Mouse (Mus musculus): ENCODE measurements around the gene Fsd1.

Fsd1 gene

DNA sequence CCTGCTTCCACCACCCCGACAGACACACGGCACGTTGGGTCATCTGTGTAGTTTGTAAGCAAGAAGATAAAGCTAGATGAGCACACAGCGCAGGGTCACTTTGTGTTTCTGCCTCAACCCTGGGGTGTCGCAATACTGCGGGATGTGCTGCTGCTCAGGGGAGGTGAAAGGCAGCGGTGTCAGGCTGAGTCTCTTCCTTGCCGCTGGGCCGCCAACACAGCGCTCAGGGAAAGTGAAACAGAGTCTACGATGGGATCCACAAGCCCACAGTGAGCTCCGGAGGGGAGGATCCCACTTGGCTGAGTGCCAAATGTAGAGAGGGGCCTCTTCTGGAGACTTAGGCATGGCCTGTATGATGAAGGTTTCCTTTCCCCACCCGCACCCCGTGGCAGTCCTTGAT lies 23.1 kb upstream of the Fsd1 start:
- no peak for DNase-seq (ENCODE audit: low read depth)

DNA sequence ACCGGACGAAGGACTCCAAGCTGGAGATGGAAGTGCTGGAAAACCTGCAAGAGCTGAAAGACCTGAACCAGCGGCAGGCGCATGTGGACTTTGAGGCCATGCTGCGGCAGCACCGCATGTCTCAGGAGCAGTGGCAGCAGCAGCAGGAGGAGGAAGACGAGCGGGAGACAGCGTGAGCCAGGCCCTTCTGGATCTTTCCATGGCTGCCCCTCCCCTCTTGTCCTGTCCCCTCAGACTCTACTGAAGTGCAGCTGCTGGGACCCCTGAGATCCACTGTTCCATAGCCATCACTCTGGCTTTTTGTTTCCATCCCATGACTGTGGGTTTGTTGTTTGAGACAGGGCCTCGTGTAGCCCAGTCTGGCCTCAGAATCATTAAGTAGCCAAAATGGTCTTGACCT lies 21.8 kb upstream of the Fsd1 start:
- DNase-seq (ENCODE audit: low read depth), result no peak

DNA sequence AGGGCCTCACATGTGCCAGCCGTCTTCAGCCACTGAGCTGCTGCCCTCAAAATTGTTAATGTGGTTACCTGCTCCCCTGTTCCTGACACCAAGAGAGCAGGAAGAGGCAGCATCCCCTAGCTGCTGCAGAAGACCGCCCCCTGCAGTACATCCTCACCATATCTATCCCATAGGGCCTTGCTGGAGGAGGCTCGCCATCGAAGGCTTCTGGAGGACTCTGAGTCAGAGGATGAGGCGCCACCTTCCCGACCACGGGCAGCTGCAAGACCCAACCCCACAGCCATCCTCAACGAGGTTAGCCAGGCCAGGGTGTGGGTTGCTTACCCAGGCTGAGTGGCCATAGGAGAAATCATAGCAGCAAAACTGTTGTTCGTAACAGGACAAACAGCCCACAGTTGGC lies 21.3 kb upstream of the Fsd1 start:
- DNase-seq (ENCODE audit: low read depth), result no peak

DNA sequence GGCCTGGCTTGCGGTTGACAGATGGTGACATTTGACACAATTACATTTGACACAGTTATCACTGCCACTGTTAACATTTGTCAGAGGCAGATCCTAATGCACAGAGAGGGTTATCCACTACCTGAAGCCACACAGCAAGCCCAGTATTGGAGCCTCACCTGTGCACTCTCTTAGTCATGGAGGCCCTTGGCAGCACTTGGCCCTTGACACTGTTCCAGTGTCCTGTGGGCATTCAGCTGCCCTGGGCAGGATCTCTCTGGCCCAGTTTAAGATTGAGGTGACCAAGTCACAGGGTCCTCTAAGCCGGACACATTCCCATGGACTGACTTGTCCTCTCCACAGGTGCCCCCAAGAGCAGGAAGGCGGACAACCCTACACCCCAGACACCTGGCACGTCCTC lies 19.1 kb upstream of the Fsd1 start:
- no peak for DNase-seq (ENCODE audit: low read depth)

DNA sequence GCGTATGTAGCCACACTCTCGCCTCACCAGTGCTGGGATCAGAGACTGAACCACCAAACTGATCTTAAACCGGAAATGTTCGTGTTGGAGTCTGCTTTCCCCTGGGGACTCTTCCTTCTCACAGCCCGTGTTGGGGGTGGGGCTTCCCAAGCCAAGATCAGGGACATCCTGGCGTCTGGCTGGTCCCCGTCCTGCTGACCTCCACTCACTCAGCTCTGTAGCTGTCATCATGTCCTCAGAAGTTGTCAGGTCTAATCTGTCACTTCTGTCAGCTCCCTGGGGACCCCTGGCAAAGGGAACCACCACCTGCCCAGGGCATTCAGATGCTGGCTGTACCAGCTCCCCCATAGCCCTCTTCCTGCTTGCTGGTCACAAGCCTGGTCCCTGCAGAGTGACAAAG lies 18.1 kb upstream of the Fsd1 start:
- DNase-seq (ENCODE audit: low read depth), result no peak

DNA sequence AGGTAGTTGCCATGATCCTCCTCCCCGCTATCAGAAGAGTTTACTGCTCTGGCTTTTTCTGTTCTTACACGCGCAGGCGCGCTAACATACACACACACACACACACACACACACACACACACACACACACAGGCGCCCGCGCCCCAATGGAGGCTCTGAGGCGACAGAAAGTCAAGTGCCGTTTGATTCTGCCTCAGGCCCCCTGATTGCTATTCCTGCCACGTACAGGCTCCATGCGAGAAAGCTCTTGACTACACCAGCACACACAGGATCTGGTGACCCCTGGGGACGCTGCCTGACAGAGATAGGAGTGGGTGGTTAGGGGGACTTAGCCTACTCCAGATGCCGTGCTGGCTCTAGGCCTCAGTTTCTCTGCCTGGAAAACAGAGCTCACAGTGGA lies 16.7 kb upstream of the Fsd1 start:
- no peak for DNase-seq (ENCODE audit: low read depth)

DNA sequence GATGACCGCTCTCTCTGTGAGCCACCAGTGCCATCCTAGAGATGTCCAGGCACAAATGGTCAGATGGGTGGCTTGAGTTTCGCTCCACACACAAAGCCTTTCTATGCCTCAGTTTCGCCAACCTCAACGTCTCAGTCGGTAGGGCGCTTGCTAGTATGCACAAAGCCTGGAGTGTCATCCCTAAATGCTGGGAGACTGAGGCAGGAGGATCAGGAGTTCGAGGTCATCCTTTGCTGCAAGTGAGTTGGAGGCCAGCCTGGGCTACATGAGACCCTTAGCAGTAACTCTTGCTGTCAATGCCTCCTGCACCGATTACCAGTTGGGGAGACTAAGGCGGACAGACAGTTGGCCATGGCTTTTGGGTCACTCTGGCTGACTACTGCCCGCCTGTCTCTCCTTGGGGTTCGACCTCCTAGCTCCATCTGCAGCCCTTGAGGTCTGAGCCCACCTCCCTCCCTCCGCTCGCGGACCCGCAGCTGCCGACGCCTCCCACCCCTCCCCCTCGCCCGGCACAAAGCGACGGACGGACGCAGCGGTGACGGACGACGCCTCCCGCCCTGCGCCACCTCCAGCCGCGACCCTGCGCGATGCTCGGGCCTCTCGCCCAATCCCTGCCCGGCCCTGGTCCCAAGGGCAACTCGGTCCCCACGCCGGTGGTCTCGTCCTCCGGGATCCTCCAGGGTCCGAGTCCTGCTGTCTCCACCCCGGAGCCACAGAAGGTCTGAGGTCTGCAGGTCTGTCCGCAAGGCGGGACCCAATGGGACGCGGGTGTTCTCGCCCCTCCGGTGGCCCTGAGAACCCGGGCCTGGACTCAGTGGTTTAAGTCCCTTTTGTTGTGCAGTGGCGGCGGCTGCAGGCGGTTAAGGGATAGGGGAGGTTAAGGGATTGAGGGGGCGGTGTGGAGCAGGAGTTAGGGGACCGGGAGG lies 16.1 kb upstream of the Fsd1 start, which contains the start of gene Shd:
Shd (plus strand) TSS at position 502 of the 926 bp plus-strand sequence.
- DNase-seq (ENCODE audit: low read depth), result no peak

DNA sequence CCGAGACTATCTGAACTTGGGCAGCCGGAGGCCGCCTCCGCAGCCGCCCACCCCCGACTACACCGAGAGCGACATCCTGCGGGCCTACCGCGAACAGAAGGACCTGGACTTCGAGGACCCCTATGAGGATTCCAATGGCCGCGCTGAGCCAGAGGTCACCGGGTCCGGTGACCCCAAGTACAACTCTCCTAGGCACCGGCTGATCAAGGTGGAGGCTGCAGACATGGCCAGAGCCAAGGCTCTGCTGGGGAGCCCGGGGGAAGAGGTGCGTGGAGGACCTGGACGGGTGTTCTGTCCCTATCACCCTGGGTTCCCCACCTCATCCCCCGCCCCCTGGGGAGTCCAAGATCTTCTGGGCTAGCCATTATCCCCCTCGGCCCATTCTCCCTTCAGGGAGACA lies 14.9 kb upstream of the Fsd1 start:
- DNase-seq (ENCODE audit: low read depth), result no peak

DNA sequence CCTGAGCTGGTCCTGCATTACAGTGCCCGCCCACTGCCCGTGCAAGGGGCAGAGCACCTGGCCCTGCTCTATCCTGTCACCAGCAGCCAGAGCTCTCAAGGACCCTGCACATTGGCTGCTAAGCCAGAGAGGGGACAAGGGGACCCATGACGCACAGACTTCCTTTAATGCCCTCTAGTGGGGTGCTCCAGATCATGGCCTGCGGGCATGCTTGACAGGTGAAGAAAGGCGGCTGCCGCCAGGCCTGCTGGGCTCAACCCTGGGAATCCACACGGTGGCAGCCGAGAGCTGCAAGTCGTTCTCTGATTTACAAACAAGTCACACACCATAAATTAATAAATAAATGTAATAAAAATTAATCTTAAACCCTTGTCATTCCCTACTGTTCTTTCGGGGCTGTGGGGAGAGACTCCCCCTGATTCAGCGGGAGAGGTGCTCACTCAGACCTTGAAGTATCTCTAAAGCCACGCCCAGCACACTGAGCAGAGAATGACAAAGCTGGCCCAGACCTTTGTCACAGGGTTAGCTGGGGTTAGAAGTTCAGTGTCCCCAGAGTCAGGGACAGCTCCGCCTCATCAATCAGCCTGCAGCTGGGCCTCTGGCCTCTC lies 9.9 kb upstream of the Fsd1 start:
- peak; percentile 84 for DNase-seq (ENCODE audit: low read depth)

DNA sequence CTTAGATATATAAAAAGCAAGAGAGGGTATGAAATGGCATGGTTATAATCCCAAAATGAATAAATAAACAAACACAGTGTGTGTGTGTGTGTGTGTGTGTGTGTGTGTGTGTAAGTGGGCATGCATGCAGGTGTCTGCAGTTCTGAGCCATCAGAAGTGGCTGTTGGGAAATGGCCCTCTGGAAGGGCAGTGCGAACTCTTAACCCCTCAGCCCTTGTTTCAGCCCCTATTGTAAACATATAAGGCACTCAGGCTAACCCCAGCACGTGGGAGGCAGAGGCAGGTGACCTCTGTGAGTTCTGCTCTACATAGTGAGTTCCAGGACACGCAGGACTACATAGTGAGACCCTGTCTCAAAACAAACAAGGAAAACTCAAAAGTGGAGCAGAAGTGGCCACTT lies 9.0 kb upstream of the Fsd1 start:
- no peak for DNase-seq (ENCODE audit: low read depth)

DNA sequence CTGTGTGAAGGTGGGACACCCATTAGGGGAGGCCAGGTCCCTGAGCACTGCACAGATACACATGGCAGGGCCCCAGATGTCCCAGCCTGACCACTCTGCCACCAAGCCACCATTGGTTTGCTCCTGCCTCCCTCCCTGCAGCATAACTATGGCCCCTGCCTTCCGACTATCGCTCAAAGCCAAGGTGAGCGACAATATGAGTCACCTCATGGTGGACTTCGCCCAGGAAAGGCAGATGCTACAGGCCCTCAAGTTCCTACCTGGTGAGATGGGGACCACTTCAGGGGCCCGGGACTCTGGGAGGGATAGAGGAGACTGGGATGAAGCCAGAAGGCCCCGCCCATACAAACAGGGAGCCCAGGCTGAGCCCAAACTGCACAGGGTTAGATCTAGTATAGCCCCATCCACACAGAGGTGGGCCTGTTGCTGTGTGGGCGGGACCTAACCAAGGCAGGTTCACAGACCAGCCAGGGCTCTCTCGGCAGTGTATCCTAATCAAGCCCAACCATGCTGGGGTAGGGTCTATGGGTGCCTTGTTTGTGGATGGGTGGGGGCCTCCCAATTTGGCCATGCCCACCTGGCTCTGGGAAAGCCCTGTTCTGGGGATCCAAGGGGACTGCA lies 4.1 kb downstream of the Fsd1 start:
- DNase-seq (ENCODE audit: low read depth), result no peak

DNA sequence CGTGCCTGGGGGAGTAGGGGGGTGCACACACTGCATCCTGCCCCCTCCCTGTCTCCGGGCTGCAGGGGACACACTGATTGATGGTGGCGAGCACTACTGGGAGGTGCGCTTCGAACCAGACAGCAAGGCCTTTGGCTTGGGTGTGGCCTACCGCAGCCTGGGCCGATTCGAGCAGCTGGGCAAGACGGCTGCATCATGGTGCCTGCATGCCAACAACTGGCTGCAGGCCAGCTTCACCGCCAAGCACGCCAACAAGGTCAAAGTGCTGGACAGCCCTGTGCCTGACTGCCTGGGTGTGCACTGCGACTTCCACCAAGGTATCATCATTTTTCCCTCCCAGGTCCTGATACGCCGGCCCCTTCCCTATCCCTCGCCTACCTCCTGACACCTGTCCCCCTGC lies 9.7 kb downstream of the Fsd1 start:
- no peak for DNase-seq (ENCODE audit: low read depth)

DNA sequence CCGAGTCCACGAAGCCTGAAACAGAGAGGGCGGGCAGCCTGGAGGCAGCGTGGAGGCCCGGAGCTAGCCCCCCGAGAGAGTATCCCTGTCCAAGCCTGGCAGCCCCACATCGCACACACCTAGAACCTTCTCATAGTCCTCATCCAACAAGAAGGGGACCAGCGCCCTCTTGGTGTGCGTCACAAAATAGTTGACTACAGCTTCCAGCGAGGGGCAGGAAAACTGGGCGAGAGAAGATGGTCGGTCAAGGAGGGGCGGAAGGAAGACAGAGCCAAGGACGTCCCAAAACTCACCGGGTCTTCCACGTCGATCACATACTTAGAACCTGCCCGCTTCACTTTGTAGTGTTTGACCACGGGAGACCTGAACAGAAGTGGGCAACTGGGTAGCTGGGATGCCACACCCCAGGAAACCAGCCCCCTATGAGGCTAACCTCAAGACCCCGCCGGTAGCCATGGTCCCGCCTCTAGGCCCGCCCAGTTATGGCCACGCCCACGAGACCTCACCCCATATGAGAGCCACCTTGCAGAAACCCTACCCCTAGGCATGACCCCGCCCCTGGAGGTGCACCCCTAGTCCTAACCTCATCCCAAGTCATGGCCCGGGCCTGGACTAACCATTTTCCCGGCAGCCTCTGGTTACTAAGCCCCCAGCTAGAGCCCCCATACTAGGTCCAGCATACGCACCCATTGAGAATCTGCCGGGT lies 13.6 kb downstream of the Fsd1 start:
- no peak for DNase-seq (ENCODE audit: low read depth)

DNA sequence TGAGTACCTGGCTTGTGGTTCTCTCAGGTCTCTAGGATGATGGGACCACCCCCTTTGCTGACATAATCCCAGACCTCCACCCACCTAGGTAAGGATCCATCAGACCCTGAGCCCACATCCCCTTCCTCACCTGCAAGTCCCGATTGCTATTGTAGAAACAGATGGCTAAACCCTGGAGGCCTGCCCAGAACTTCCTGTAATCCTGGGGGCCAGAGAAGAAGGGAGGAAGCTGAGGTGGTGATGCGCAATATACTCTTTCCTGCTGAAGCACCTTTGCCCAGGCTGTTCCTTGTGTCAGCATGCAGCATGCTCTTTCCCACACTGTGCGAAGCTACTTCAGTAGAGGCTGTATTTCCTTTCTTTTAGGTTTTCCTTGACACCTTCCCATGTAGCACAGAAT lies 16.7 kb downstream of the Fsd1 start:
- no peak for DNase-seq (ENCODE audit: low read depth)

DNA sequence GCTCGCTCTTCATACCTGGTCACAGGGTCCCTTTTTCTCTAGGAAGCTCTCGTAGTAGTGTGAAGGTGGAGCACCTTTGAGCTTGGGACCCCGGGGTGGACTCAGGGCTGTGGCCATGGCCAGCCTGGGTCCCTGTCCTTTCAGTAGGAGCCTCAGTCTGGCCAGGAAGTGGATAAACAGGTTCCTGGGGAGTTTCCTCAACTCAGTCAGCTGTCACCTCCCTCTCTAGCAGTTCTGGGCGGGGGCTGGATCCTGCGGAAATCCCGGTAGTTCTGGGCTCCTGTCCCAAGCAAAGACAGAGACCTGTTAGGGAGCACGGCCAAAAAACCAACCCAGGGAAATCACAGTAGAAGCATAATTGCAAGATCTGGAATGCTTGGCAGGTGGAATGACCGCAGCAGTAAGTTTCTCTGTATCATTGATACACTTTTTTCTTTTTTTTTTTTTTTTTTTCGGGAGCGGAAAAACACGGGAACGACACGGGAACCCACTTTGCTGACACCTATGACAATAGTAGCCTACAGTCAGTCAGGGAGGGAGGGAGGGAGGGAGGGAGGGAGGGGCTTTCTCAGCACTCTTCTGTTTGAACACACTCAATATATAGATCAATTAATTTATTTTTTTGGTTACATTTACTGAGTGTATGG lies 19.2 kb downstream of the Fsd1 start, which contains the start of the genes Stap2 and Mpnd:
Stap2 (minus strand) TSS at position 170 of the 647 bp plus-strand sequence.
Mpnd (plus strand) TSS at position 297 of the 647 bp plus-strand sequence.
- peak; percentile 82 for DNase-seq (ENCODE audit: low read depth)

DNA sequence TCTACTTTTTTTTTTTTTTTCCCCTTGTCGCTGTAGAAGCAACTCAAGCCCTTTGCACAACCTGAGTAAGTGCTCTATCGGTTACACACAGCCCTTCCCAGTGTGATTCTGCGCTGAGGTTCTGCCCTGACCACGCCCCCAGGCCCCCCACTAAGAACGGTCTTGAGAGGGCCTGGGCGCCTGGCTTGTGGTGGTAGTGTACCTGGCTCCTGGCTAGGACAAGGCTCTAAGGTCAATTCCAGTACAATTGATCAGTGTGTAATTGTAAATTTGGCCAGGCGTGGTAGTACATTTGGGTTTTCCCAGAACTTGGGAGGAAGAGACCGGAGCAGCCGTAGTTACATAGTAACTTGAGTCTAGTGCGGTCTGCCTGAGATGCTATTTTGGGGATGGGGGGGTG lies 20.6 kb downstream of the Fsd1 start:
- DNase-seq (ENCODE audit: low read depth), result no peak

DNA sequence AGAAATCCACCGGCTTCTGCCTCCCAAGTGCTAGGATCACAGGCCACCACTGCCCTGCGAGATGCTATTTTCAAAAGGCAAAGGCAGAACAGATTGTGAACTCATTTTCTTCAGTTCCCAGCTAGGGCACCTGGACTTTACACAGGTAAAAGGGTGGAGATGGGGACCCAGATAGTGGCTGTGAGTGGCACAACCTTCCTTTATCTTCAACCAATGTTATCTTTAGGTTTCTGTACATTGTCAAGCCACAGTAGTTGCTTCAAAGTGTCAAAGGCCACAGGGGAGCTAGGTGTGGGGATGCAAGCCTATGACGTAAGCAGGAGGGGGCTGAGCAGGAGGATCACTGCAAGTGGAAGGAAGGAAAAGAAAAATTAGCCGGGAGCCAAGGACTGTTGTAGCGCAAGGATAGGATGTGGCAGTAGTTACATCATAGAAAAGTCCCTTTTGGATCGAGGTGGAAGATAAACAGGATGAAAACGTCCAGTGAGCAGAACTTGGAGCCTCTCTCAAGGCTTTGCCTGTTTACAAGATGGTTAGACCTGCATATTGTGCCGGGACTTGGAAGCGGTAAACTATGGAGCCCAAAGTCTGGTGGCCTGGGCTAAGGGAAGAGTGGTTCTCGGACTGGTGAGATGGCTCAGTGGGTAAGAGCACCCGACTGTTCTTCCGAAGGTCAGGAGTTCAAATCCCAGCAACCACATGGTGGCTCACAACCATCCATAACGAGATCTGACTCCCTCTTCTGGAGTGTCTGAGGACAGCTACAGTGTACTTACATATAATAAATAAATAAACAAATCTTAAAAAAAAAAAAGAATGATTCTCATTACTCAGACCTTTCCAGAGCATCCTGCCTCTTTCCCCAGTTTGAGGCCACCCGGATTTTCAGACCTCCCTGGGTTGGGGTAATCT lies 21.4 kb downstream of the Fsd1 start:
- peak; percentile 42 for DNase-seq (ENCODE audit: low read depth)

DNA sequence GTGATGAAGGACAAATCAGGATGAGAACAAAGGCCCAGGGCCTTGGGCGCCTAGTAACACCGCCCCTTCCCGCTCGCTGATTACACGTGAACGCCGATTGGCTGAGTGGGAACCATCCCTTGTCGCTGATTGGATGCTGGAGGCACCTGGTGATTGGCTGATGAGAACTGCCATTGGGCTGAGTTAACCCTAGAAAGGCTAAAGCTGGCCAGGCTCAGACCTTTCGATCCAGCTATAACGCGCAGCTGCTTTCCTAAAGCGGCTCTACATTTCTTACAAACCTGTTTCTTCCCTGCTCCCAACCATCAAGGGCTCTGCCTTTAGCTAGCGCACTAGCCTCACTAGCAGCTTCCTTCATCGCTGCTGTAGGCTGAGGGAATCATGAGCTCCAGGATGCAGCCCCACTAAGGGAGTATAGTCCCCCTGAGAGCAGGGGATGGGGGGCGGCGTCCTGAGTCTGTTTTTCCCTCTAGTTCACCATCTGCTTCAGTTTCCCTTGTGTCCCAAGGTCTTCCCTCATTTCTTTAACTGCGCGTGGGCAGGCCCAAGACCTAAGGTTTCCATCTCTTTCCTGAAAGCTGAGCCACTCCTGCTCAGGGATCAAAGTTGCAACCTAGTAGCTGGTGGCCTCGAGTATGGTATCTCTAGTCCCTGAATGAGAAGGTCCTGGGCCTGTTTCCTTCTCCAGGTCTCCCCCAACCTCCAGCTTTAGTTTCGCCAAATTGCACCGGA lies 22.2 kb downstream of the Fsd1 start:
- DNase-seq (ENCODE audit: low read depth), result peak; percentile 96

DNA sequence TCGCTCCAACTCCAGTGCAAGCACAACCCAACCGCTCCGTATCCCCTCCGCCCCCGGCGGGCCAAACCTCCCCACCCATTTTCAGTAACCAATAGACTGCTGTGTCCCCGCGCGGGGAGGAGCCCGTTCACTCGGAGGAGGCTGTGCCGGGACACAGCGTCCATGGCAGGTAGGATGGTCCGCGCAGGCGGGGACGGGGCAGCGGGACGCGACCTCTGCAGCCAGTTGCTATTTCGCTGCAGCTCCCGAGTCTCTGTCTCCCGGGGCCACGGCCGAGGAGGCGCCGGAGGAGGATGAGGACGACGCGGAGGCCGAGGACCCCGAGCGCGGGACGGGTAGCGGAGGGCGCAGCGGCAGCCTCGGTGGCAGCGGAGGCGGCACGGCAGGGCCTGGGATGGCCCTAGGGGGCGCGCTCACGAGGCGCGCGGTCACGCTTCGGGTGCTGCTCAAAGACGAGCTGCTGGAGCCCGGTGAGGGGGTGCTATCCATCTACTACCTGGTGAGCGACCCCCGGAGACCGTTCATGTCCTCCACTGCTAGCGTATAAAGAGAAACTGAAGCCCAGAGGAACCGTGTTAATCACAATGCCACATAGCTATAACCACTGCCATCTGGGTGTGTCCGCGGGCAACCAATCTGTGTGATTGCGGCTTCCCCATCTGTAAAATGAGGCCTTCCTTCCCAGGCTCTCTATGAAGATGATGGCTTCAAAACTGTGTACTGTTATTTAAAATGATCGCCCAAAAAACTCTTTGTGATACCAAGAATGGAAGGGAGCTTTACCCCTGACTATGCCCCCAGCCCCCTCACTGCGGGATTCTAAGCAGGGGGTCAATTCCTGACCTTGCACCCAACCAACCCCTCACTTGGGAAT lies 23.0 kb downstream of the Fsd1 start:
- DNase-seq (ENCODE audit: low read depth), result peak; percentile 96
